Mouse (Mus musculus) limb, embryonic 14.5 days (tissue): Measurements from ENCODE around the gene Chd8. TPM values are rescaled to one million over a fixed set of nuclear protein-coding genes. Genes with fewer than 3 reads are reported as not detected.

Experiments
- ATAC-seq: fragments of 200-750 bp; cut with Nextera tagmentation; 2 replicates; pipeline ENCODE4 v1.8.0; 2017; ENCODE audit warnings: low read depth, moderate number of reproducible peaks, moderate TSS enrichment; ENCODE audit not compliant: low FRiP score
- DNase-seq: peaks from one replicate; pipeline ENCODE4 v3.0.0-alpha.2; 2015; ENCODE audit warnings: low spot score
- H3K27ac ChIP-seq: fragments of 300-500 bp; sonication (generic); replicated peaks from 2 replicates; pipeline ENCODE4 v1.5.1; 2014; ENCODE audit warnings: low read depth, mild to moderate bottlenecking, low read length, moderate library complexity, mixed read lengths
- H3K27me3 ChIP-seq: fragments of 300-500 bp; sonication (generic); 2 replicates; pipeline ENCODE4 v1.6.1; 2014; ENCODE audit warnings: low read length, mixed read lengths; ENCODE audit not compliant: control insufficient read depth, insufficient read depth
- H3K36me3 ChIP-seq: fragments of 300-500 bp; sonication (generic); 2 replicates; pipeline ENCODE4 v1.6.1; 2014; ENCODE audit warnings: mild to moderate bottlenecking, low read length, moderate library complexity, mixed read lengths; ENCODE audit not compliant: control insufficient read depth, insufficient read depth
- H3K4me1 ChIP-seq: fragments of 300-500 bp; sonication (generic); 2 replicates; pipeline ENCODE4 v1.6.1; 2014; ENCODE audit warnings: antibody characterized with exemption, low read length, mixed read lengths; ENCODE audit not compliant: control insufficient read depth, insufficient read depth
- H3K4me2 ChIP-seq: fragments of 300-500 bp; sonication (generic); replicated peaks from 2 replicates; pipeline ENCODE4 v1.6.1; 2014; ENCODE audit warnings: low read depth, mild to moderate bottlenecking, low read length, moderate library complexity; ENCODE audit not compliant: severe bottlenecking
- H3K4me3 ChIP-seq: fragments of 300-500 bp; sonication (generic); replicated peaks from 2 replicates; pipeline ENCODE4 v1.5.1; 2014; ENCODE audit warnings: low read length
- H3K9ac ChIP-seq: fragments of 300-500 bp; sonication (generic); 2 replicates; pipeline ENCODE4 v1.6.1; 2014; ENCODE audit warnings: mild to moderate bottlenecking, low read depth, low read length, moderate library complexity; ENCODE audit not compliant: severe bottlenecking
- H3K9me3 ChIP-seq: fragments of 300-500 bp; sonication (generic); 2 replicates; pipeline ENCODE4 v1.6.1; 2016; ENCODE audit warnings: low read length; ENCODE audit not compliant: control insufficient read depth
- POLR2A ChIP-seq: fragments of 200-500 bp; IDR thresholded peaks from 2 replicates; pipeline ENCODE4 v1.8.0; 2012; ENCODE audit warnings: inconsistent platforms, mild to moderate bottlenecking, moderate library complexity, borderline replicate concordance; ENCODE audit not compliant: insufficient read depth, insufficient read length; ENCODE audit errors: extremely low read depth
- WGBS: fragments of 180-500 bp; shearing (Covaris S2); extraction: QIAGEN DNeasy Blood & Tissue Kit; methylation state at CpG from one replicate; pipeline ENCODE4 v1.1.7; 2014; 5-methylcytosine and 5-hydroxymethylcytosine counted together
- polyA plus RNA-seq, 2 experiments: library from polyadenylated mRNA; depleted of rRNA in 1 of 2; stranded (reverse) in 1 of 2; unstranded in 1 of 2; fragments of >200 nt; fragmentation: Nextera tagmentation in 1 of 2; extraction: Ambion mirVana in 1 of 2; gene quantifications; 2 replicates each; pipeline versions ENCODE4 v1.2.1 to v1.2.3; 2012 to 2014

Gene Chd8
- polyA plus RNA-seq, 2 experiments: 52.4 to 52.6 TPM

DNA sequence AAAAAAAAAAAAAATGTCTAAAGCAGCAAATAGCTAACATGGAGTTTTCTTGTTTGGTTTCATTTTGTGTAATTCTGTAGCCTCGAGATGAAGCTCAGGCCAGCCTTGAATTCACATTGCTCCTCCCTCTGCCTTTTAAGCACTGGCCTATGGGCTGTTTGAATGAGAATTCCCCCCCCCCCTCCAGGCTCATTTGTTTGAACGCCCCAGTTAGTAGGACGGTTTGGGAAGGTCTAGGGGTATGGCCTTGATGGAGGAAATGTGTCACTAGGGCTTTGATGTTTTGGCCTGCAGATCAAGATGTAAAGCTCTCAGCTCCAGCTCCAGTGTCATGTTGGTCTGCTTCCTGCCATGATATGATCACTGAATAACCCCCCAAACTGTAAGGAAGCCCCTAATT, 15.2 kb upstream of the Chd8 start:
- ATAC-seq (no peak), DNase-seq (no peak)
- Histone ChIP-seq H3K4me3 (no peak overlapping the region), H3K4me2 (no peak overlapping the region), H3K27ac (no peak overlapping the region), H3K4me1 (no peaks in the 10 kb centered on the region), H3K27me3 (no peaks in the 10 kb centered on the region), H3K9ac (no peak overlapping the region), H3K36me3 (peaks cover 24% of the 10 kb centered on the region; the same call in 1 of the 2 replicates), H3K9me3 (no peaks in the 10 kb centered on the region)
- TF ChIP-seq POLR2A: no peak
- WGBS: 66% methylated on average over 3 of the region's 3 CpGs

DNA sequence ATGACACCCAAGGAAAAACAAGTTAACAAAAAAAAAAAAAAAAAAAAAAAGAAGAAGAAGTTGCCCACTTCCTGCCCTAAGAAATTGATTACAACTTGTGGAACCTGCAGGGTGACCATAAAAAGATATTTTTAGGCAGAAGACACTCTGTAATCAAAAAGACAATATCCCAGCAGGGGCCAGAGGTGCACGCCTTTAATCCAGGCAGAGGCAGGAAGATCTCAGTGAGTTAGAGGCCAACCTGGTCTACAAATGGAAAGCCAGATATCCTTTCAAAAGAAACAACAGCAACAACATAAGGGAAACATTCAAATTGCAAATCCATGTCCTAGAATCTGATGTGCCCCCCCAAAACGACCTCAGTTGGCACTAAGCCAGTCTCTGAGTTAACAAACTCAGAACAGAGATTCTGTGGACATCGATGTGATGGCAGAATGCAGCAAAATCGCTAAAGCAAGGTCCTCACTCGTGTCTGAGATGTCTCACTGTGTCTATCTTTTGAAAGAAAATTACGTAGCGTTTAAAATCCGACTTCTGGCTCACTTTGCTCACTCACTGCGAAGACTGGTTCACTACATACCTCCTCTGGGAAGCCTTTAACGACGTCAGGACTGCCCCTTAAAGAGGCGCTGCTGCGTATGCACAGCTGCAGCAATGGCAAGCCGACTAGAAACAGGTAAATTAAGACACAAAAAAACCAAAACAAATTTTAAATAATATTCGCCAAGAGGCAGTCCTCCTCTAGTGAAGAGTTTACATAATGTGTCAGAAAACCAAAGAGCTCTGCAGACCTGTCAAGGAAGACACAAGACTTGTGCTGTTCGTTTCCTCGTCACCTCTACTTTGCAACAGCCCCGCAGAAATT, 1.0 kb downstream of the Chd8 start:
- Histone ChIP-seq H3K4me3 (peak overlapping the region; percentile 80), H3K9ac (peak overlapping the region; percentile 85), H3K36me3 (0 out of 2 replicates have a peak, but pooled peaks cover 5% of the 10 kb centered on the region), H3K4me2 (peak overlapping the region; percentile 75), H3K4me1 (peaks cover 13% of the 10 kb centered on the region), H3K9me3 (no peaks in the 10 kb centered on the region), H3K27ac (peak overlapping the region; percentile 89), H3K27me3 (no peaks in the 10 kb centered on the region)
- TF ChIP-seq POLR2A: no peak
- 7% methylated on average over 18 of the region's 18 CpGs for WGBS
- DNase-seq (peak; percentile 29), ATAC-seq (no peak)

DNA sequence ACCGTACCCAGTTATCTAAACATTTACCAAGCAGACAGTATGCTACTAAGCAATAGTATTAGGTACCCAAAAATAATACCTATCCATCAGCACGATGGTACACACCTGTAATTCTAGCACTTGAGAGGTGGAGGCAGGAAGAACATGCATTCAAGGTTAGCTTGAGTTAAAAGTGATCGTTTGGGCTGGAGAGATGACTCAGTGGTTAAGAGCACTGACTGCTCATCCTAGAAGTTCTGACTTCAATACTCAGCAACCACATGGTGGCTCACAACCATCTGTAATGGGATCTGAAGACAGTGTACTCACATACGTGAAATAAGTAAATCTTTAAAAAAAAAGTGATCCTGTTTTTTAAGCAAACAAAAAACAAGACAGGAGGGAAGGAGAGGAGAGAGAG, 11.5 kb downstream of the Chd8 start:
- WGBS: 82% methylated on average over 4 of the region's 4 CpGs
- DNase-seq (no peak), ATAC-seq (no peak)
- Histone ChIP-seq H3K9ac (no peak overlapping the region), H3K4me2 (no peak overlapping the region), H3K4me1 (no peaks in the 10 kb centered on the region; the same call in 1 of the 2 replicates), H3K27me3 (no peaks in the 10 kb centered on the region), H3K4me3 (no peak overlapping the region), H3K27ac (no peak overlapping the region), H3K9me3 (no peaks in the 10 kb centered on the region), H3K36me3 (no peaks in the 10 kb centered on the region)
- TF ChIP-seq POLR2A: no peak

DNA sequence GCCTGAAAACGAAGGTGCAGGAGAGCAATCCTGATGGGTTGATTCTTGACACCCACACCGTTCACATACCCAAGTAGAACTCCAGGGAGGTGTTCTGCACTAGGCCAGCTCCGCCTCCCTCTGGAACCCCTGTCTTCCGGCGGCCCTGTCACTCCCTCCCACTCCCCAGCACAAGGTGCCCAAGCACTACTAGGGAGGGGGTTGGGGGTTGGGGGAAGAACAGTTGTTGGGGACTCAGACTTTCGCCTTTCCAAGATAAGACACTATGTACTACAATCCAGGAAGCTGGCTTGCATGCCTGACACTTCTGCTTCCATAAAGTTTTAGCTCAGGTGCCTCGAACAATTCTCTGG, 12.9 kb downstream of the Chd8 start:
- 16% methylated on average over 7 of the region's 7 CpGs for WGBS
- ATAC-seq (peak; percentile 79), DNase-seq (no peak)
- Histone ChIP-seq H3K9ac (peak overlapping the region; percentile 79), H3K36me3 (no peaks in the 10 kb centered on the region), H3K4me3 (peak overlapping the region; percentile 76), H3K9me3 (no peaks in the 10 kb centered on the region), H3K4me1 (no peaks in the 10 kb centered on the region; the same call in 1 of the 2 replicates), H3K4me2 (peak overlapping the region; percentile 78), H3K27me3 (no peaks in the 10 kb centered on the region), H3K27ac (peak overlapping the region; percentile 75)
- TF ChIP-seq POLR2A: no peak

DNA sequence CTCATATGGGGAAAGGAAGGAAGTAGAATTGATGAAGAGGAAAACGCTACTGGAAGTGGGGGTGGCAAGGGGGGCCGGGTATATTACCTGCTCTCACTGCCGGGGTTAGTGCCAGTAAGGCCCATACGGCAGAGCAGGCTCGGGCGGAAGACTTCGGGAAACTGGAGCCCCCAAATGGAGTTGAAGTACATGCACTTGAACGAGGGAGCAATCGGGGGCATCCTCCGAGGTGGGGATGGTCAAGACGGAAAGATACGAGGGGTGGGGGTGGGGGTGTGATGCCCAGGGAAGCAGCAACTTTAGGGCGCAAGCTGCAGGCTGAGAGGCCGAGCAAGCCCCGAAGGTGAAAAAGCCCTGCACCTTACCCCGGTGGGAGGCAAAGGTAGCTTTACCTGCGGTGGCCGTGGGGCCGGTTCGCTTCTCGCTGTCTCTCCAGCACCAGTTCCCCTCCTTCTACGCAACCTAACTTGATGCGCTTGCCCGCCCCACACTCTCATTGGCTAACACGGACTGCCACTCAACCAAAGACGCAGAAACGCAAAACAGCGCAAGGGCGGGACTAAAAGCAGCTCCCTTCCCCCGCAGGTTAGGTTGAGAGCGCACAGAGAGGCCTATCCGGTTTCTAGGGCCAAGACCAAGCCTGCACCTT, 13.4 kb downstream of the Chd8 start:
- H3K4me2 ChIP-seq: peak overlapping the region; percentile 78
- no peak for TF ChIP-seq POLR2A
- ATAC-seq: peak; percentile 99
- H3K9me3 ChIP-seq: no peaks in the 10 kb centered on the region
- WGBS: under 1% methylated on average over 32 of the region's 32 CpGs
- H3K4me3 ChIP-seq: peak overlapping the region; percentile 76
- H3K27me3 ChIP-seq: no peaks in the 10 kb centered on the region
- H3K27ac ChIP-seq: peak overlapping the region; percentile 75
- peak overlapping the region; percentile 79 for H3K9ac ChIP-seq
- no peaks in the 10 kb centered on the region for H3K36me3 ChIP-seq
- H3K4me1 ChIP-seq: no peaks in the 10 kb centered on the region; the same call in 1 of the 2 replicates
- DNase-seq: peak; percentile 98
